Mouse (Mus musculus) urinary bladder, postnatal 25 days (tissue): ENCODE results near the gene Gm13694.
"Not testable (repeated sequence)": the region's sequence is repeated elsewhere in the genome, so short reads cannot be mapped to it uniquely, and the experiment has no call there.

Experiments used
- DNase-seq: peaks from one replicate; pipeline ENCODE4 v3.0.0; 2022; ENCODE audit warnings: low spot score

Gene Gm13694

DNA sequence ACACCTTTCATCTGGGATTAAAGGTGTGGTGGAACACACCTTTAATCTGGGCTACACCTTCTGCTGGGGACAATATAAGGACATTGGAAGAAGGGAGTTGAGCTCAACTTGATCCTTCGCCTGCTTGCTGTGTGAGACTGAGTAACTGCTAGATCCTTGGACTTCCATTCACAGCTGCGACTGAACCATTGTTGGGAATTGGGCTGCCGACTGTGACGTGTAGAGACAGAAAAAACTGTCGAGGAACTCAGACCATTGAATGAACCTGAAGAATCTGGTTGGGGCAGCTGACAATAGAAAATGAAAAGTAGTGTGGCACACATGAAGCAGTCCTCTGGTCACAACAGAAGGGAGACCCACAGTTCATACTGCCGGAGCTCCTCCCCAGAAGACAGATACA lies at the start of gene Gm13694:
Gm13694 (plus strand) TSS at position 301 of the 400 bp plus-strand sequence.
- not testable (repeated sequence) for DNase-seq

DNA sequence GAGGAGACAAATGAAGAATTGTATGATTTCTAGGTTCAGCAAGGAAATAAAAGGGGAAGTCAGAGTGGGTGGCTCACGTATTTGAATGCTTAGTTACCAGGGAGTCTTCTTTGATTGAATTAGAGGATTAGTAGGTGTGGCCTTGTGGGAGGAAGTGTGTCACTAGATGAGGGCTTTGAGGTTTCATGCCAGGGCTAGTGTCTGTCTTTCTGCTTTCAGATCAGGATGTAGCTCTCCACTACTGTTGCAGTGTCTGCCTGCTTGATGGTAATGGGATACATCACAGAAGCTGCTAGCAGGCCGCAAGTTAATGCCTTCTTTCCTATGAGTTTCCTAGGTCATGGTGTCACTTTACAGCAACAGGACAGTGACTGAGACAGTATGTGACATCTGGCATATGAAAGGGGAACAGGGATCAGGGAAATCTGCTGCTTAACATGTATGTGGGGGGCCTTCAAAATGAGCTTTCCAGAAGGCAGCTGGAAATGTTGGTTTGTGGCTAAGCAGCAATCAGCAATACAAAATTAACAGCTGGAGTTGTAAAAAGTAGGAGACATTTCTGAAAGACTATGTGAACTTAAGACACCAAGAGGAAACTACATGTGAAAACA lies 49.1 kb upstream of the Gm13694 start:
- no peak for DNase-seq

DNA sequence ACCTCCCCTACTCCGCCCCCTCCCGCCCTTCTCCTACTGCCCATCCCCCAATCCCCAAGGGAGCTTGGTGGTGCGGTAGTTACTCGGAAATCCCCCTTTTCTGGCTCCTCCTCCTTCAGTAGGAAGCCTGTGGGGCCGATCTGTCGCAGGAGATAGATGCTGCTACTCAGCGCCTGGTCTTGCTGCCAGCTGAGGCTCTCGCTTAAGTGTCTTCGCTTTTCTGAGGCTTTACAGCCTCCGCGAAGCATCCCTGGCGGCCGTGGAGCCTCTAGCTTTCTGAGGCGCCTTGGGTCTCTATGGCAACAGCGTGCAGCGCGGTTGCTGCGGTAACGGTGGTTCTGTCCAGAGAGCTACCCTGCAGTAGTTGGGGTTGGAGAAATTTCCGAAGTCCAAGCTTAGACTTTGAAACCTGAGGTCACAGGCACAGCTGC lies 37.8 kb upstream of the Gm13694 start, which contains the start of gene Zswim2:
Zswim2 (minus strand) TSS at position 298 of the 431 bp plus-strand sequence.
- DNase-seq: peak; percentile 3

DNA sequence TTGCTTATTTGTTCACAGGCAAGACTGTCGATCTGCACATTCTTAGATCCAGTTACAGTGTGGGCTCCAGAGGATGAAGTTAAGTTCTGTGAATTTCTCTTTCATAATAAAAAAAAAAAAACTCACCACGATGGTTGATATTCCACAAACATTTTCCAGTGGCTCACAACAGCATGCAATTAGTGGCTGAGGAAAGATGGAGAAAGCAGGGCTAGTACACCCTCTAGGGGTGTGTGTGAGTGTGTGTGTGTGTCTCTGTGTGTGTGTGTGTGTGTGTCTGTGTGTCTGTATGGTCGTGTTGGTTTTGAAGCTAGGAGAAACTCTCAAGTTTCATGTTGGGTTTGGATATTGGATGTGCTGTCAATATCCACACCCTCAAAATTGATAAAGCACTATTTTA lies 37.4 kb upstream of the Gm13694 start:
- no peak for DNase-seq

DNA sequence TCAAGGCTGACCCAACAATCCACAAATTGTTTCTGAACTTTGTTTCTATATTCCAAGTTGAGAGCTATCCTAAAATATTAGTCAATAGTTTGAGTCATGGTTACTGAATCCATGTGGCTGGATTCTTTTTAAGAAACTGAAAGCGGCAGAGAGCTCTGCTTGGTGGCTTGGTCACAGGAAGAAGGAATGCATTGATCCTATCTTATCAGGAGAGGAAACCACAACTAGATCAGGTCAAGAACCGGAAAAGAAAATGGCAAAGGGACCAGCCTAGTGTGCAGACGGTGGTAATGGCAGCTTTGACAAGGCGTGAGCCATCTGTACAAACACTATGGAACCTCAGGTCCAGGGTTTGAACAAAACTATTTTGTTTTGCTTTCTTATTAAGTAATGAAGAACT lies 36.9 kb upstream of the Gm13694 start:
- DNase-seq: no peak

DNA sequence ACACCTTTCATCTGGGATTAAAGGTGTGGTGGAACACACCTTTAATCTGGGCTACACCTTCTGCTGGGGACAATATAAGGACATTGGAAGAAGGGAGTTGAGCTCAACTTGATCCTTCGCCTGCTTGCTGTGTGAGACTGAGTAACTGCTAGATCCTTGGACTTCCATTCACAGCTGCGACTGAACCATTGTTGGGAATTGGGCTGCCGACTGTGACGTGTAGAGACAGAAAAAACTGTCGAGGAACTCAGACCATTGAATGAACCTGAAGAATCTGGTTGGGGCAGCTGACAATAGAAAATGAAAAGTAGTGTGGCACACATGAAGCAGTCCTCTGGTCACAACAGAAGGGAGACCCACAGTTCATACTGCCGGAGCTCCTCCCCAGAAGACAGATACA lies 23.3 kb upstream of the Gm13694 start, which contains the start of gene Gm13698:
Gm13698 (plus strand) TSS at position 301 of the 400 bp plus-strand sequence.
- DNase-seq: not testable (repeated sequence)

DNA sequence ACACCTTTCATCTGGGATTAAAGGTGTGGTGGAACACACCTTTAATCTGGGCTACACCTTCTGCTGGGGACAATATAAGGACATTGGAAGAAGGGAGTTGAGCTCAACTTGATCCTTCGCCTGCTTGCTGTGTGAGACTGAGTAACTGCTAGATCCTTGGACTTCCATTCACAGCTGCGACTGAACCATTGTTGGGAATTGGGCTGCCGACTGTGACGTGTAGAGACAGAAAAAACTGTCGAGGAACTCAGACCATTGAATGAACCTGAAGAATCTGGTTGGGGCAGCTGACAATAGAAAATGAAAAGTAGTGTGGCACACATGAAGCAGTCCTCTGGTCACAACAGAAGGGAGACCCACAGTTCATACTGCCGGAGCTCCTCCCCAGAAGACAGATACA lies 17.5 kb upstream of the Gm13694 start, which contains the start of gene Gm13693:
Gm13693 (plus strand) TSS at position 301 of the 400 bp plus-strand sequence.
- not testable (repeated sequence) for DNase-seq

DNA sequence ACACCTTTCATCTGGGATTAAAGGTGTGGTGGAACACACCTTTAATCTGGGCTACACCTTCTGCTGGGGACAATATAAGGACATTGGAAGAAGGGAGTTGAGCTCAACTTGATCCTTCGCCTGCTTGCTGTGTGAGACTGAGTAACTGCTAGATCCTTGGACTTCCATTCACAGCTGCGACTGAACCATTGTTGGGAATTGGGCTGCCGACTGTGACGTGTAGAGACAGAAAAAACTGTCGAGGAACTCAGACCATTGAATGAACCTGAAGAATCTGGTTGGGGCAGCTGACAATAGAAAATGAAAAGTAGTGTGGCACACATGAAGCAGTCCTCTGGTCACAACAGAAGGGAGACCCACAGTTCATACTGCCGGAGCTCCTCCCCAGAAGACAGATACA lies 11.7 kb upstream of the Gm13694 start, which contains the start of gene Gm13695:
Gm13695 (plus strand) TSS at position 301 of the 400 bp plus-strand sequence.
- not testable (repeated sequence) for DNase-seq

DNA sequence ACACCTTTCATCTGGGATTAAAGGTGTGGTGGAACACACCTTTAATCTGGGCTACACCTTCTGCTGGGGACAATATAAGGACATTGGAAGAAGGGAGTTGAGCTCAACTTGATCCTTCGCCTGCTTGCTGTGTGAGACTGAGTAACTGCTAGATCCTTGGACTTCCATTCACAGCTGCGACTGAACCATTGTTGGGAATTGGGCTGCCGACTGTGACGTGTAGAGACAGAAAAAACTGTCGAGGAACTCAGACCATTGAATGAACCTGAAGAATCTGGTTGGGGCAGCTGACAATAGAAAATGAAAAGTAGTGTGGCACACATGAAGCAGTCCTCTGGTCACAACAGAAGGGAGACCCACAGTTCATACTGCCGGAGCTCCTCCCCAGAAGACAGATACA lies 5.9 kb upstream of the Gm13694 start, which contains the start of gene Gm13696:
Gm13696 (plus strand) TSS at position 301 of the 400 bp plus-strand sequence.
- not testable (repeated sequence) for DNase-seq

DNA sequence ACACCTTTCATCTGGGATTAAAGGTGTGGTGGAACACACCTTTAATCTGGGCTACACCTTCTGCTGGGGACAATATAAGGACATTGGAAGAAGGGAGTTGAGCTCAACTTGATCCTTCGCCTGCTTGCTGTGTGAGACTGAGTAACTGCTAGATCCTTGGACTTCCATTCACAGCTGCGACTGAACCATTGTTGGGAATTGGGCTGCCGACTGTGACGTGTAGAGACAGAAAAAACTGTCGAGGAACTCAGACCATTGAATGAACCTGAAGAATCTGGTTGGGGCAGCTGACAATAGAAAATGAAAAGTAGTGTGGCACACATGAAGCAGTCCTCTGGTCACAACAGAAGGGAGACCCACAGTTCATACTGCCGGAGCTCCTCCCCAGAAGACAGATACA lies 5.7 kb downstream of the Gm13694 start, which contains the start of gene Gm13697:
Gm13697 (plus strand) TSS at position 301 of the 400 bp plus-strand sequence.
- DNase-seq: not testable (repeated sequence)

DNA sequence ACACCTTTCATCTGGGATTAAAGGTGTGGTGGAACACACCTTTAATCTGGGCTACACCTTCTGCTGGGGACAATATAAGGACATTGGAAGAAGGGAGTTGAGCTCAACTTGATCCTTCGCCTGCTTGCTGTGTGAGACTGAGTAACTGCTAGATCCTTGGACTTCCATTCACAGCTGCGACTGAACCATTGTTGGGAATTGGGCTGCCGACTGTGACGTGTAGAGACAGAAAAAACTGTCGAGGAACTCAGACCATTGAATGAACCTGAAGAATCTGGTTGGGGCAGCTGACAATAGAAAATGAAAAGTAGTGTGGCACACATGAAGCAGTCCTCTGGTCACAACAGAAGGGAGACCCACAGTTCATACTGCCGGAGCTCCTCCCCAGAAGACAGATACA lies 11.5 kb downstream of the Gm13694 start, which contains the start of gene Gm13691:
Gm13691 (plus strand) TSS at position 301 of the 400 bp plus-strand sequence.
- not testable (repeated sequence) for DNase-seq

DNA sequence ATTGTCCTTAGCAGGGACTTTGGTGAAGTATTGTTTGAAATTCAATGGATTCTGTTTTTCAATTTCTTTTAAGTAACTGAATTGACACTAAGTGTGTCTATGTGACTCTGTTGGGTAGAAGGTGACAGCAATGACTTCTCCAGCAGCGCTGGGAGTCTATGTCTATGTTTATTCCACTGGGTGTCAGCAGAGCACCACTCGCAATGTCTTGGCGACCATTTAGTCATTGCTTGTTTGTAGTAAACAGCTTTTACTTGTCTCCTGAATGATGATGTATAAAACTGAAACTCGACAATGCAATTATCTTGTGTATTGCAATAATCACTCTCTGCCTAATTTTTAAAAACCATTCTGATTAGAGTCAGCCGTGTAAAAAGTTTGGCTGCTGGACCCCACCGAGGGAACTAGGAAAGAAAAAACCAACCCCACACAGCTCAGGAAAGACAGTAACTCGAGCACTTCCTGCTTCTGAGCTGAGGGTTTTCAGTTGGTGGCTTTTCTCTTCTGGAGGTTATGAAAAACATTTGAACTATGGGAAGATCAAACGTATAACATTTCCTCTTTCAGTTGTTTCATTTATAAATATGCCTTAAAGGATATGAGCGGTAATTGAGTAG lies 15.0 kb downstream of the Gm13694 start:
- DNase-seq: not testable (repeated sequence)

DNA sequence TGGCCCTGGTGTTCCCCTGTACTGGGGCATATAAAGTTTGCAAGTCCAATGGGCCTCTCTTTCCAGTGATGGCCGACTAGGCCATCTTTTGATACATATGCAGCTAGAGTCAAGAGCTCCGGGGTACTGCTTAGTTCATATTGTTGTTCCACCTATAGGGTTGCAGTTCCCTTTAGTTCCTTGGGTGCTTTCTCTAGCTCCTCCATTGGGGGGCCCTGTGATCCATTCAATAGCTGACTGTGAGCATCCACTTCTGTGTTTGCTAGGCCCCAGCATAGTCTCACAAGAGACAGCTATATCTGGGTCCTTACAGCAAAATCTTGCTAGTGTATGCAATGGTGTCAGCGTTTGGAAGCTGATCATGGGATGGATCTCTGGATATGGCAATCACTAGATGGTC lies 15.8 kb downstream of the Gm13694 start:
- not testable (repeated sequence) for DNase-seq

DNA sequence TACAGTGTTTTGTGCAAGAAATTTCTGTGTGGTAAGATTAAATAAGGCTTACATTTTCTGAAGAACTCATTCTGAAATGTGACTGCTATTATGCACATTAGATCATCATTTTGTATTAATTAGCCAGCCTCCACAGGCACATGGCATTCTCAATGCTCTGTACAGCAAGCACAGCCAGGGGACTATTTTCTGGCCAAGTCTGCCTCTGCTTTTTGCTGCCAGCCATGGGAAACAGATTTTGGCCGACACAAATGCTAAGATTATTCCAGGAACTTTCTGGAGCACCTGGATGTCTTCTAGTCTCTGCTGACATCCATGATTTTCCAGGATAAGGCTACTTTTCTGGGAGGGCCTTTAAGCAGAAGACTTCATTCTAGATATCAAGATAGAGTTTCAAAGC lies 30.2 kb downstream of the Gm13694 start:
- no peak for DNase-seq

DNA sequence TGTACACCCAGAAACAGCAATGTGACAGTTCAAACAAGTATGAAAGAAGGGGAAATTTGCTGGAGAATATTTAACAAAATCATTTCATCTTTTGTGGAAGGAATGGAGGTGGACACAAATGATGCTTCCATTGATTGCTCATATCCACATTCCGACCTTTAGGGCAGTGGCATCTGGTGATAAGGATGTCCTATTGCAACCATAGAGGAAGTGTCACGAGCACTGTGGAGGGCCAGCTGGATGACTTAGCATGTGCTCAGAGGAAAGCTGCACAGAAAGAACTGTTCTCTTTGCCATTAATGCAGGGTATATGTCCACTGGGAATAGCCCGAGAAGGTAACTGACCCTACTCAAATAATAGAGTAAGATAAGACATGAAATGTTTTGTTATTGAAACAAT lies 31.1 kb downstream of the Gm13694 start:
- no peak for DNase-seq

DNA sequence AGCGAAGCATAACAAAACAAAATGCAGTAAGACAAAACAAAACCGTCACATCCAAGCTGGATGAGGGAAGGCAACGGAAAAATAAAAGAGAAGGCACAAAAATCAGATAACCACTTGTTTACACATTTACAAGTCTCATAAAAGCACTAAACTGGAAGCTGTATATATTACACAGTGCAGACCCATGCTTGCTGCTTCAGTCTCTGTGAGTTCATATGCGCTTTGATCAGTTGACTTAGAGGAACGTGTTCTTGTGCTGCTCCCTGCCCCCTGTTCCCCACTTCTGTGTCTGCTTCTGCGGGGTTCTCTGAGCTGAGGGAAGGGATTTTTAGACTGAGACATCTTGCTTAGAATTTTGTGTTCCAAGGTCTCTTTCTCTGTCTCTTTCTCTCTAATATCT lies 35.8 kb downstream of the Gm13694 start:
- no peak for DNase-seq

DNA sequence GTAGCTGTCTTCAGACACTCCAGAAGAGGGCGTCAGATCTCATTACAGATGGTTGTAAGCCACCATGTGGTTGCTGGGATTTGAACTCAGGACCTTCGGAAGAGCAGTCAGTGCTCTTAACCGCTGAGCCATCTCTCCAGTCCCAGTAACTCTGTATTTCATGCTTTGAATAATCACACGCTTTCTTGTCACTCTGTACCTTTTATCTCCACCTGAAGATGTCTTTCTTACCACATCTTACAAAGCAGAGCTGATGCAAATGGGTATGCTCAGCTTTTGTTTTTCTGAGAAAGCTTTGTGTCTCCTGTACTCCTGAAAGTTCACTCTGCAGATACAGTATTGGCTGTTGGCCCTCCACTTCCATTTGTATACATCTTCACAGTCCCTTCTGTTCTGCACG lies 37.6 kb downstream of the Gm13694 start:
- not testable (repeated sequence) for DNase-seq

DNA sequence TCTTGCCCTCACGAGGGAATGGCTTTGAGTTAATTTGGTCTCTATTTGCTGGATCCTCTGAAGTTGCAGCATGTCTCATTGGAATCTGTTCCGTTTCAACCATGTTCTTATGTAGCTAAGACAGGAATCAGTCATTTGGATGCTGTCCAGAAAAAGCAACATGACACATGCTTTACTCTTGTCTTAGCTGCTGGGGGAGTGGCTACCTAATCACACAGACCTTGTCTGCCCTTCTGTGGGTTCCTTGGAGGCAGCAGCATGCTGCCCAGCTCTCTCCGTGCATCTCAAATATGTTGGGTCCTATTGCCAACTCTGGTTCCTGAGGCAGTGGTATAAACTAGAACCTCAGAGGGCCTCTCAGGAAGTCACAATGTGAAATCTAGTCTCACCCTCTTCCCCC lies 39.6 kb downstream of the Gm13694 start:
- no peak for DNase-seq

DNA sequence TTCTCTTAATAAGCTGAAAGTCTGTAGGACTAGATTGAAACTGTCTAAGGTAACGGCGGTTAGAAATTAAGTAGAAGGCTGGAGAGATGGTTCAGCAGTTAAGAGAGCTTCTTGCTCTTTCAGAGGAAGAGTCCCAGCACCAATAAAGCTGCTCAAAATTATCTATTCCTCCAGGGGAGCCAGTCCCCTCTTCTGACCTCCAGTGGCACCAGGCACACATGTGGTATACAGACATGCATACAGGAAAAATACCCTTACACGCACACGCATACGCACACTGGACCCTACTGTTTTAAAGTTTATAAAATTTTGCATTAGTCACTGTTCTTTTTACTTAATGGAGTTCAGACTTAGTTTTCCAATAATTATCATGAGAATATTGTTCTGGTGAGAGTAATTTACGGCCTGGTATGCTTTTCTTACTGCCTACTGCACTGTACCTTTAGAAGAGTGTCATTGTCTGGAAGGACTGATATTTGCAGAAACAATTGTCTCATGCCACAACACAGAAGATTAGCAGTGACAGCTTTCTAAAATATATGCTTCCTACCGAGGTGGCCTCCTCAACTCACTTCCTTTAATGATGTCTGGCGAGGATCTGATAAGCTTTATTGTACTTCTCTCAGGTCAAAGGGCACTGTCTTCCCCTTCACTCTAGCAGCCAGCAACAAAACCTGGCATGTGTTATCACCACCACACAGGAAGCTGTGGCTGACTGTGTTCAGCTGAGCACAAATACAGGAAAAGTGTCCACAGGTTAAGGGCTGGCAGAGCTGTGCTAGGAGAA lies 41.0 kb downstream of the Gm13694 start:
- DNase-seq: no peak

DNA sequence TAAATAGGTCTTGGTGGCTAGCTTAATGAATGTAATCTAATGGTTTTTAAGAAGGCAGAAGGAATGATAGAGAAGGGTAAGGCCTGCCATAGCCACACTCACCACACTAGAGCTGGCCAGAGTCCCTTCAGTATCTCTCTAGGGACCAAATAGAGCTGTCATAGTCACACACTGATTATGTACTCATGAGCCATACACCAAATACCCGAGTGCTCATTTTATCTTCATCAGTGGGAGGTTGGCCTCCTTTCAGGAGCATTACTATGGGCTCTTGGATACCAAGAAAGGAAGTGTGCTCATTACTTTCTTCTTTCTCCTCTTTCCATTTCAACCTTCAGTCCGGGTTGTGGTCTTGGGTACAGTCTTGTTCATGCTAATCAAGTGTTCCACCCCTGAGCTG lies 43.2 kb downstream of the Gm13694 start:
- no peak for DNase-seq

DNA sequence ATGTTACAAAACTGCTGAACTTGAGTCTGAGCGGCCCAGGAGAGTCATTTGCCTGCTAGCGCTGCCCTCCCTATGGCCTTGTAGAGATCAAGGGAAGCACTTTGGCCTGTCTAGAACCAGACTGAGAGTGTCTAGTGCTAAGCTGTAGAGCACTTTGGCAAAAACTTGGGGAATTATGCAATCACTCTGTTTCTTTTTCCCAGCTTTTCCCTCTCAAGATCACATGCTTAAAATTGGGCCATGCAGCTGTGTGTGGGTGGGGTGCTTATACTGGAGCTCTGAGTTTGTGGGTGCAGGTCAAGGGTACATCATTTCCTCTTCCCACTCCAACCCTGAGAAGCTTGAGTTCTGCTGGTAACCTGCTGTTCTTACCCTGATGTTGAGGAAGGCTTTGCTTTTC lies 44.2 kb downstream of the Gm13694 start:
- DNase-seq: no peak

DNA sequence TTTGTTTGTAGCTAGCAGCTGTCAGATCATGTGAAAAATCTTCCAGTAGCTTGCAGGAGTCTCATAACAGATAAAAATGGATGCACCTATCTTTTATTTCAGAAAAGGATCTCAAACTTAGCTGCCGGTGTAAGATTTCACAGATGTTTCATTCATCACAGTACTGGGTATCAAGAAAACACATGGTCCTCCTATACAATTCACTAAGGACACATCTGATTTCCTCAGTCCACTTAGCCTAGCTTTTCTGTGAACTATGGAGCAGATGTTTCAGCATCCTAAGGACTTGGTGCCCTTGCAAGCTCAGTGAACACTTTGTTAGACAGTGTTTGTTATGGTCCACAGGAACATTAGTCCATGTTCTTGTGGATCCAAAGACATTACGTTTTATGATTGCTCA lies 44.6 kb downstream of the Gm13694 start:
- no peak for DNase-seq
